Mouse (Mus musculus): ENCODE data around the gene Olfr229. TPM values are rescaled to one million over a fixed set of nuclear protein-coding genes. Genes with fewer than 3 reads are reported as not detected.
"Not testable (repeated sequence)": the region's sequence is repeated elsewhere in the genome, so short reads cannot be mapped to it uniquely, and the experiment has no call there.

Gene Olfr229
- polyA plus RNA-seq, 1 experiment from 2014 or later: not detected

DNA sequence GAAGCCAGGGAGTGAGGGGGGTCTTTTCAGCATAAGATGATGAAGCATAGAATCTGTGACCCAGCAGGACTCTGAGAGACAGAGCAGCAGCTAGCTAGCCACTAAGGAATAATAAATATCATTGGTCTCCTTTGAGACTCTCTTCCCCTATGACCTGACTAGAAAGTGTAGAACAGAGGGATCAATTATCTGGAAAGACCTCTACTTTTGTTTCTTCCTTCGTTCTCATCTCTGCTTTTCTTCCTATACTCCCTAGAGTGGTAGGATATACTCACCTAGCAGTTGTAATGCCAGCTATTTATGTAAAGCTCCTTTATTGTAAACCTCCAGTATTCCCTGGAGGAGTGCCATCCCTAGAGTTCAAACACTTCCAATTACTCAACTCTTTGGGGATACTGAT, 44.8 kb downstream of the Olfr229 start, which contains the start of gene Olfr975:
Gene Olfr975, minus strand, starts transcription at position 101 of the 400 bp plus-strand sequence.
- no peak within 1 kb of the TSS for H3K9ac ChIP-seq (ENCODE audit: low read length)
- no peaks in the 10 kb centered on the region for H3K27me3 ChIP-seq (ENCODE audit: control insufficient read depth, insufficient read depth, low read length)
- no peaks in the 10 kb centered on the region for H3K4me1 ChIP-seq (ENCODE audit: control insufficient read depth, insufficient read depth, low read length)
- no peak within 1 kb of the TSS for H3K4me3 ChIP-seq (ENCODE audit: low read length)
- ATAC-seq (replicated peaks; ENCODE audit: extremely low read depth, insufficient read depth, low FRiP score): no peak
- no peaks in the 10 kb centered on the region for H3K36me3 ChIP-seq (ENCODE audit: control insufficient read depth, insufficient read depth)
- no peak within 1 kb of the TSS for H3K27ac ChIP-seq (ENCODE audit: low read length)
- 52% methylated on average over 1 of the region's 1 CpGs for WGBS
- no peak within 1 kb of the TSS for H3K4me2 ChIP-seq (ENCODE audit: low read depth, low read length)
- H3K9me3 ChIP-seq (replicated peaks; ENCODE audit: control insufficient read depth, low read length): no peaks in the 10 kb centered on the region

- ATAC-seq (replicated peaks; ENCODE audit: extremely low read depth, insufficient read depth, low FRiP score); H3K4me2 ChIP-seq (ENCODE audit: low read depth, low read length); H3K27me3 ChIP-seq (ENCODE audit: control insufficient read depth, insufficient read depth, low read length); H3K9me3 ChIP-seq (replicated peaks; ENCODE audit: control insufficient read depth, low read length); H3K36me3 ChIP-seq (ENCODE audit: control insufficient read depth, insufficient read depth); H3K27ac ChIP-seq (ENCODE audit: low read length); H3K4me3 ChIP-seq (ENCODE audit: low read length); H3K4me1 ChIP-seq (ENCODE audit: control insufficient read depth, insufficient read depth, low read length); H3K9ac ChIP-seq (ENCODE audit: low read length): not testable (repeated sequence)
- WGBS: 68% methylated on average over 6 of the region's 9 CpGs
Observed at GRCm38 (mm10) chr9:39961033-39961432, 53.9 kb downstream of the Olfr229 start, which contains the start of gene Olfr976. Olfr976 (minus strand) TSS chr9:39961133.

Other genes starting within 250 kb of the Olfr229 start
- gene Olfr963, start 240.1 kb upstream of the Olfr229 start, polyA plus RNA-seq (2015; fragmentation: Nextera tagmentation; extraction: Ambion mirVana): not detected in 2 replicates
- gene Olfr149, start 200.2 kb upstream of the Olfr229 start, polyA plus RNA-seq (2015; fragmentation: Nextera tagmentation; extraction: Ambion mirVana): not detected in 2 replicates
- not detected in 2 replicates for gene Olfr965, start 196.0 kb upstream of the Olfr229 start, polyA plus RNA-seq (2015; fragmentation: Nextera tagmentation; extraction: Ambion mirVana)
- gene Olfr150, start 176.4 kb upstream of the Olfr229 start, polyA plus RNA-seq (2015; fragmentation: Nextera tagmentation; extraction: Ambion mirVana): not detected in 2 replicates
- not detected in 2 replicates for gene Olfr967, start 161.1 kb upstream of the Olfr229 start, polyA plus RNA-seq (2015; fragmentation: Nextera tagmentation; extraction: Ambion mirVana)
- not detected in 2 replicates for gene Olfr968, start 124.1 kb upstream of the Olfr229 start, polyA plus RNA-seq (2015; fragmentation: Nextera tagmentation; extraction: Ambion mirVana)
- gene Olfr969, start 116.4 kb upstream of the Olfr229 start, polyA plus RNA-seq (2015; fragmentation: Nextera tagmentation; extraction: Ambion mirVana): not detected in 2 replicates
- gene Olfr970, start 98.5 kb upstream of the Olfr229 start, polyA plus RNA-seq (2015; fragmentation: Nextera tagmentation; extraction: Ambion mirVana): not detected in 2 replicates
- gene Olfr971, start 70.5 kb upstream of the Olfr229 start, polyA plus RNA-seq (2015; fragmentation: Nextera tagmentation; extraction: Ambion mirVana): not detected in 2 replicates
- gene Olfr972, start 40.9 kb upstream of the Olfr229 start, polyA plus RNA-seq (2015; fragmentation: Nextera tagmentation; extraction: Ambion mirVana): not detected in 2 replicates
- gene Olfr974, start 30.2 kb downstream of the Olfr229 start, polyA plus RNA-seq (2015; fragmentation: Nextera tagmentation; extraction: Ambion mirVana): not detected in 2 replicates
- gene Olfr975, start 44.7 kb downstream of the Olfr229 start, polyA plus RNA-seq (2015; fragmentation: Nextera tagmentation; extraction: Ambion mirVana): not detected in 2 replicates
- gene Olfr976, start 53.8 kb downstream of the Olfr229 start, polyA plus RNA-seq (2015; fragmentation: Nextera tagmentation; extraction: Ambion mirVana): not detected in 2 replicates
- gene Olfr978, start 84.8 kb downstream of the Olfr229 start, polyA plus RNA-seq (2015; fragmentation: Nextera tagmentation; extraction: Ambion mirVana): not detected in 2 replicates
- gene Olfr979, start 96.1 kb downstream of the Olfr229 start, polyA plus RNA-seq (2015; fragmentation: Nextera tagmentation; extraction: Ambion mirVana): not detected in 2 replicates
- not detected in 2 replicates for gene Olfr980, start 102.2 kb downstream of the Olfr229 start, polyA plus RNA-seq (2015; fragmentation: Nextera tagmentation; extraction: Ambion mirVana)
- gene Olfr981, start 114.1 kb downstream of the Olfr229 start, polyA plus RNA-seq (2015; fragmentation: Nextera tagmentation; extraction: Ambion mirVana): not detected in 2 replicates
- not detected in 2 replicates for gene Olfr982, start 166.5 kb downstream of the Olfr229 start, polyA plus RNA-seq (2015; fragmentation: Nextera tagmentation; extraction: Ambion mirVana)
- gene Olfr983, start 186.3 kb downstream of the Olfr229 start, polyA plus RNA-seq (2015; fragmentation: Nextera tagmentation; extraction: Ambion mirVana): not detected in 2 replicates
- gene Olfr984, start 206.9 kb downstream of the Olfr229 start, polyA plus RNA-seq (2015; fragmentation: Nextera tagmentation; extraction: Ambion mirVana): not detected in 2 replicates
- gene Olfr985, start 222.8 kb downstream of the Olfr229 start, polyA plus RNA-seq (2015; fragmentation: Nextera tagmentation; extraction: Ambion mirVana): not detected in 2 replicates
- gene Tmem225, start 240.8 kb downstream of the Olfr229 start, polyA plus RNA-seq (2015; fragmentation: Nextera tagmentation; extraction: Ambion mirVana): not detected in 2 replicates

Data from heart, embryonic 16.5 days (tissue).